Mouse (Mus musculus) testis, adult 2 months (tissue): ENCODE measurements at regions not wholly inside any gene's neighbourhood (a gene's known extent, or its start where the extent isn't known, plus 50 kb on each side); places are given as distances from the start of the nearest gene placed in this dataset.

ENCODE experiments used
- CTCF ChIP-seq: fragments of 200-500 bp; IDR thresholded peaks from 2 replicates; pipeline ENCODE4 v1.5.1; 2012; ENCODE audit warnings: low read depth, mild to moderate bottlenecking, inconsistent platforms, low read length, moderate library complexity; ENCODE audit not compliant: control insufficient read depth, insufficient read depth, insufficient replicate concordance
- POLR2A ChIP-seq: fragments of 200-500 bp; IDR thresholded peaks from 2 replicates; pipeline ENCODE4 v1.6.1; 2012; ENCODE audit warnings: low read depth, mild to moderate bottlenecking, inconsistent platforms, low read length, moderate library complexity; ENCODE audit not compliant: control insufficient read depth

DNA sequence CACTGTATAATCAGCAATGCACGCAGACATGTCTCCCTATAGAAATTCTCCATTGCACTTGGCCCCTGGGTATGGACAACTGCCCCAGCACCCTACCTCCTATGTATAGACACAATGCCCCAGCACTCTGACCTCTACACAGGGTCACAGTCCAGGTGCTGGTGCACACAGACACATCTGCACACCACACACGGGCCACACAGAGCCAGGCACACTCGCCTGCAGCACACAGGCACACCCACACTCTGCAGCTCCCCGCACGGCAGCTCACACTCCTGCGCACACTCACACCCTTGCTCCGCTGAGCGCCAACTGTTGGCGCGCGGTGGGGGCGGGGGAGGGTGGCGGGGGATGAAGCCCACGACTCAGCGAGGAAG lies 92.0 kb downstream of the 1700001O22Rik start:
- TF ChIP-seq CTCF (no peak), POLR2A (no peak)
